Mouse (Mus musculus) c-Kit-positive CD71-negative TER-119-negative erythroid progenitor cells, embryonic 14.5 days (primary cell): Measurements from ENCODE around the gene Grik4.

Experiments
- DNase-seq: peaks from one replicate; pipeline ENCODE4 v3.0.0-alpha.2; 2013; ENCODE audit warnings: low read depth

The Grik4 gene

DNA sequence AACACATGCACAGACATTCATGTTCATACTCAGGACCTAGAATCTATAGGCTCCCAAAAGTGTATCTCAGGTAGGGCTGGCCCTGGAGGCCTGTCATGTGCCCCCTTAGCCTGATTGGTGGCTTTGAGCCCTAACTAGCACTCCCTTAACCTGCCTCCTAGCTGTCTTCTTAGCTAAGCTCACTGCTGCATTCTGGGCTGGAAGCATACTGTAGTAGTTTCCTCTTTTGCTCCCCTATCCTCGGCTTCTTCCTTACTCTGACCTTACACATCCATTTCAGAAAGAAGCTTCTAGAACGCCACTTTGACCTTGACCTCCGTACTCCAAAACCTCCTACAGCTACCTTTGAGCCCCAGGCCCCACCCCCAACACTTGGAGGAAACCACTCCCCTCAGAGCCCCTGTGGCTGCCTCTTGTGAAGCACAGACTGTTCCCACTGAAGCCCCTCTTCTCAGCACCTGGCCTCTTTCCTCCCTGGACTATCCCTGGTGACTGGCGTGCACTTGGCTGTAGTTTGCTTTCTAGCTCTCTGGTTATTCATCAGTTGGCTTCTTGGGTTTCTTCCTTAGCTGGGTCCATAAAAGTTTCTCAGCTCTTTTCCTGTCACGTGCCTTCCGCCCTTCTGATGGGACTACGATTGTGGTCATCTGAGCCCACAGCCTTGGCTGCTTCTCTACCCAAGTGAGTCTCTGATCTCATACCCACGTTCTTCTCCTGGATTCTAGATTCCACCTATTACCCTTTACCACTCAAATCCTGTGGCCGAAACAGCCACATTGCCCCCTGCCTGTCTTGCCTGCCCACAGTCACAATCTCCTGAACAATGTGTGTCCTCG is 84.1 kb downstream of the Grik4 start:
- DNase-seq = no peak

DNA sequence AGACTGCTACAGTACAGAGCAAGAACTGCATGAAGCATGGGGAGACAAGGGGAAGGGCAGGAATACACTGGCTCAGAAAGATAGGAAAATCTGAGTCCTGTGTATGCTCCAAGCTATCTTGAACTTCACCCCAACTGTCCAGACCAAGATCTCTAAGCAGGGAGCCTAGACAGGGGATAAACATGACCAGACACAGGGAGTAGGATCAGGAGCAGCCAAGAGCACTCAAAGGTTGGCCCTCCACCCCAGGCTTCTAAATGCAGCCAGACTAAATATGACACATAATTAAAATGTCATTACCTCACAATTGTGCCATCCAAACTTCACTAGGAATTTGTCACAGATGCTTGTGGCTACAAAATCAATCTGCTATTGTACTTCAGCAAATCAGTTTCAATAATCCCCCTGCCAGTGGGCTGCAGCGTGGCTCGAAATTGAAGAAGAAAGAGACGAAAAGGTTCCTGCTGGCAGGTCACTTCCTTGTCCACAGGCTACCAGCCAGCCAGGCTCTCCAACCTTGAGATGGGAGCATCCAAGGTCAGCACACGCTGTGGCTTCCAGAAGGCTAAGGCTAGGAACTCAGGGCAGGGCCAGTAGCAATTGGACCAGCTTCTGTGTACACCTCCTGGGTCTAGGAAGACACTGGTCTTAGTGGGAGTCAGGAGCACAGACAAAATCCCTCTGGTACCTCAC is 85.1 kb downstream of the Grik4 start:
- DNase-seq = no peak

DNA sequence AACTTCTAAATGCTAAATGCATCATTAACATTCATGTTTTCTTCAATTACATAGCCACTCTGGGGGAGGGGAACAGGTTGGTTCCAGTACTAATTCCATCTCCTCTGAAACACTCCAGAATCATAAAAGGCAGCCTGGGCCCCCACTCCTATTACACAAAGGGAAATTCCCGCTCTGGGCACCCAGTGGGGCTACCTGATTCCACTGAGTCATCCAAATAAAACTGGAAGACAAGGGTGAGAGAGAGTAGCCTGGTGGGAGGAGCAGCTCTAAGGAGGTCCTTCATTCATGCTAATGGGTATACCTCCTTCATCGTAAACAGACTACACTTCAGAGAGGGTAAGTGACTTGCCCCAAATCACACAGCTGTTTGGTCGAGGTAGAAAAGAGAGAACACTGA is 85.7 kb downstream of the Grik4 start:
- no peak for DNase-seq

DNA sequence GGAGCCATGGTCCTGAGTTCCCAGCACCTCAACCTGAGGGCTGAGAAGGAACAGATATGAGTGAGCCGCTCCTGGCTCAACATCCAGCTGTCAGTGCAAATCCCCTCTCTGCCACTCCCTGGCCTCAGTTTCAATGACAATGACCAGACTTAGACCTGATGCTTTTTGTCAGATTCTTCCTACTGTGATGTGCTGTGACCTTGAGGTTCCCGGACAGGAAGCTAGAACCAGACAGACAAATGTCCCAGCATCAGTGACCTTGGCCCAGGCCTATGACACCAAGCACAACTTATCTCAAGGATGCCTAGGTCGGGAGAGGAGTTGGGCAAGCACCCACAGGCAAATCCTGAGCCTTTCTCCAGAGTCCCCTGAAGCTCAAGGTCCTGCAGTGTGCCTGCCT is 86.5 kb downstream of the Grik4 start:
- no peak for DNase-seq

DNA sequence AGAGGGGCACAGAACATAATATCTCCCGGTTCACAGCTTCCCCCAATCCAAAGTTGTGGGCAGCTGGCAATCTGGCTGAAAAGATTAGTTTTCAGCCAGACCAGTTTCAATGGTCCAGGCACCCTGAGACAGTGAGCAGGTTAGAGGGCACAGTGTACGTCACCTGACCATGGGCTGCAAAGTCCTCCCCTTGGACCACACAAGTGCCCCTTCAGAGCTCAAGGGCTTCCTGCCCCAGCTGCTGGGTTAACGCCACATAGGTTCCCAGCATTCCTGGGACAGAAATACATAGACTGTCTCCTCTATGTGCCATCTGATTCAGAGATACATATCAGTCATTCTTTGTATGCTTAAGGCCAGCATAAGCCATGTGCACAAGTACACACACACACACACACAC is 91.2 kb downstream of the Grik4 start:
- no peak for DNase-seq

DNA sequence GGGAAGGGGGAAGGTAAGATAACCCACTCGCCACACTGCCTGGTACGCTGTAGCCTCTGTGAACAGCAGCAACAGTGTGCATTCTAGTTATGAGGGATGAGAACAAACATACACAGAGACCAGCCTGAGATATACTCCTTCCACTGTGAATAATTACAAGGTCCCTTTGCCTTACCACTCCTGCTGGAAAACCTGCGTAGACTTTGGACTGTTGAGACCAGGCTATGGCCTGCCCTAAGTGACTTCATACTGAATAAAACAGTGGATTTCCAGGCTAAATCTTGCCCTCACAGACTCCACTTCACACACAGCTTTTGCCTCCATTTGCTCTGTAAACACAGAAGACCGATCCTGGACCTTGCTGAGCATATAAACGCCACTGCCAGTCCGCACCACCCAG is 94.2 kb downstream of the Grik4 start:
- no peak for DNase-seq

DNA sequence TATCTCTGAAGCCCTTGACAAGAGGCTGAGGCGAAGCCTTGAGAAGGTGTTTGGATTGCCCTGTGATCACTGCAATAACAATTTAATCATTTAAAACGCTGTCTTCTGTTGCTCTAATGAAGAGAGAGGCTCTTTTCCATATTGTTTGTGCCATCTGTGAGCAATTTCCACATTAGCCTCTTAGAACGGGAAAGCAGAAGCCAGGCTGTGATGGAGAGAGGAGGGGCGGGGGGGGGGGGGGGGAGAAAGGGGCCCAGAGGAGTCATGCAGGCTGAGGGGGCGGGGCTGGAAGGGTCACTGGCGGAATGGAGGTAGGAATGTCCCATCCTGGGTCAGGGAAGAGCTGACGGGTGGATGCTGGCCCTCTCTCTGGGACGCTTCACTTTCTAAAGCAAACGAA is 96.2 kb downstream of the Grik4 start:
- DNase-seq = no peak

DNA sequence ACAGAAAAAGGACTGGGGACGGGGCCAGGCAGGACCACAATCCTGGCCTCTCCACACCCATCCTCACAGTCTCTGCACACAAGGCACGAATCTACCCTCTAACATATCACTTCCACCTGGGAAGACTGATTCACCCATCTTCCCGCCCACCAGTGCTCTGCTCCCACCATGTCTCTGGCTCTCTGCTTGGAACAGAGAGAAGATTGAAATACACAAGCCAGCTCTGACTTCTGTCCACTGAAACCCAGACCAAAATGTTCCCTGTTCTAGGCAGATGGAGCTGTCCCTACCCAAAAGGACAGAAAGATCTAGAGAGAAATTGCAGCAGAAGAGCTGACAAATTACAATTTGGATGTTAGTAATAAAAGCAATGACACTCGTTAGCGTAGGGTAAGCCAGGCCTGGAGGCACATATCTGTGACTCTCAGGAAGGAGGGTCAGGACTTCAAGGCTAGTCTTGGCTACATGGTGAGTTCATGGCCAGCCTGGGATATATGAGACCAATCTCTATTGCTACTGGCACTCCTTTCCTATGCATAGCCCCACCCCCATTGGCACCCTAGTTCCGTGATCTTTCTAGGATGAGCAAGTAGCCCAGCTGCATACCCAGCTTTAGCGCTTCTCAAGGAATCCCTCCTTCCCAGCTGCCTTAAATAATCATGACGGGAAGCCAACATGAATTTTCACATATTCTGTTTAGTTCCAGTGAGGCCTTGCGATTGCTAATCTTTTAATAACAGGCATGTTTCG is 97.4 kb downstream of the Grik4 start:
- DNase-seq = no peak

DNA sequence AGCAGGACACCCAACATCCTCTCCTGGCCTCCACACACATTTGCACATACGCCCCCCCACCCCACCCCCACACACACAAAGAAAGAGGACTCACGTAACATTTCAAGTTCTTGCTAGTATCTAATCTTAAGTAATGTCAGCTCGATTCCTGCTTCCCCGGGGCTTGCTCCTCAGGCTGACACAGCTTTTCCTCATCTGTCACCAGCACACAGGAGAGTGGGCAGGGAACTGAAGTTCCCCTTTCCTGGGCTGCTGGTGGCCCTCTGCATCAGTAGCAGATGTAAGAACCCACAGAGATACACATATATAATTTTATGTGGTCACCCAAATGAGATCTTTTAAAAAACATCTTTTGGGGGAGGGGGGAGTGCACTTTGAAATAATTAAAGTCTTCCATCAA is 98.2 kb downstream of the Grik4 start:
- no peak for DNase-seq

DNA sequence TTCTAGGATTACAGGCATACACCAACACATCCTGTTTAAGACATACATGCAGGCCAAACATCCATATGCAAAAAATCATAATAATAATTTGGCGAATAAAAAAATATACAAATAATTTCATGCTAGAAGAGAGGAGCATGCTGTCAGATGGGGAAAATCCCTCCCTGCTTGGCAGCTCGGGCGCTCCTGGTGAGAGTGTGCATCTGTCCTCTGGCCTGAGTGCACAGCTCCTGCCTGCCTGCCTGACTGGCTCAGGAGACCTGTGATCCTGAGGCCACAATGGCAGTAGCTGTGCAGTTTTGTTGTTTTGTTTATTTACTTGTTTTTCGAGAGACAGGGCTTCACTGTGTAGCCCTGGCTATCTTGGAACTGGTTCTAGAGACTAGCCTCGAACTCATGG is 100.0 kb downstream of the Grik4 start:
- no peak for DNase-seq

DNA sequence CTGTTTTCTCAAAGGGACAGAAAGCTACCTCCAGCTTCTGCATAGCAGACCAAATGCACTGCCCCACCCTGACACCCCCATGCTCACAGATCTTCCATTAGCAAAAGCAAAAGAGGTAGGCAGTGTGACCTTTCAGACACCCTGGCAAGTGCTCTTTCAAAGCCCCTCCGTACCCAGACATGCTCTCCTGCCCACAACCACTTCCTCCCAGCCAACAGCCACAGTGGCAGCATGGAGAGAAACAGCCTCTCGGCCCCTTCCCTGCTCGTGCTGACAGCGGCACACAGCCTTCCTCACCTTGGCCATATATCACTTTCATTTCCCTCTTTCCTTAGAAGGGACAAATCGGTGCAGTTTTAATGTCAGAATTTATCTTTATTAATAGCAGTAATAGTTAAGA is 106.0 kb downstream of the Grik4 start:
- DNase-seq = no peak

DNA sequence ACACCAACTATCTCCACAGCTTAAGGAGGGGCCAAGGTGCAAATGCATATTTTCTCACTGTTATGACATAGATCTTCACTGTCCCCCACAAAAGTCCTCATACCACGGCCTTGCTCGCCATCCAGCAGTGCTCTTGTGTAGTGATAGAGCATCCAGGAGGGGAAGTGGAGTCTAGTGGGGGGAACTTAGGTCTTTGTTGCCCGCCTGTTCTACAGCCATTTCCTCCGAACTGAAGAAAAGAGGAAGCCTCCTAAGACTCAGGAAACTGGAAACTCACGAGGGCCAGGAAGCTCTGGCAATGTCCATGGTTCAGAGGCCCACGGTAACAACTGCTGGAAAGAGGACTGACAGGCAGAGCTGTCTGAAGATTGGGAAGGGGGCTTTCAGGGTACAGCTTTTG is 106.8 kb downstream of the Grik4 start:
- DNase-seq = no peak

DNA sequence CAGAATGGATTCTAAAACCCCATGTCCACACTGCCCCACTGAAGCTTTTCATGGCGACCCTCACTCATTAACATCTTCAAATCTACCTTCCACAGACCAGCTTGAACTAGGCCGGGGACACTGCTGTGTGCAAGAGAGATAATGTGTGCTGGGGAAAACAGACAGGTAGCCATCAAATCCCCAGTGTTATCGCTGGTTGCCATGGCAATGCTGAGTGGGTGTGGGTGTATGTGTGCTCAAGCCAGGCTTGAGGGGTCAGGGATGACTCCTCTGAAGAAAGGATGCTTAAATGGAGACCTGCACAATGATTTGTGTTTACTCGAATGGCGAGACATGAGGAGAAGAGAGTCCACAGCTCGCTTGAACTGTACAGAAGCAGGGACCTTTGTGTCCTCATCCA is 112.7 kb downstream of the Grik4 start:
- DNase-seq = no peak

DNA sequence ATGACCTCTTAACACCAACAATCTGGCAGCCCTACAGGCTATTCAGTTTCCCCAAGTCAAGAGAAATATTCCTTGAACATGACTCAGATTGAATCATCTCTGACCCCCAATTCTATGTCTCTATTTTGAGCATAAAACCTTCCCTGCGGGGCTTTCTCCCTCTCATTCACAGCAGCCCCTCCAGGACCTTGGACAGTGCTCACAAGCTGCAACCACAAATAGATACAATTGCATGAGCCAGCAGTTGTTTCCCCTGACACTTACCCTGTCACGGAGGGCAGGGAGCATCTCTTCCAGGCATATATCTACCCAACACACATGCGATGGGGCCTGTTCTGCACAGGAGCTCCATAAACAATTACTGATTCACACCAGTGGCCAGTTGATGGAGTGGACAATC is 125.0 kb downstream of the Grik4 start:
- DNase-seq = no peak

DNA sequence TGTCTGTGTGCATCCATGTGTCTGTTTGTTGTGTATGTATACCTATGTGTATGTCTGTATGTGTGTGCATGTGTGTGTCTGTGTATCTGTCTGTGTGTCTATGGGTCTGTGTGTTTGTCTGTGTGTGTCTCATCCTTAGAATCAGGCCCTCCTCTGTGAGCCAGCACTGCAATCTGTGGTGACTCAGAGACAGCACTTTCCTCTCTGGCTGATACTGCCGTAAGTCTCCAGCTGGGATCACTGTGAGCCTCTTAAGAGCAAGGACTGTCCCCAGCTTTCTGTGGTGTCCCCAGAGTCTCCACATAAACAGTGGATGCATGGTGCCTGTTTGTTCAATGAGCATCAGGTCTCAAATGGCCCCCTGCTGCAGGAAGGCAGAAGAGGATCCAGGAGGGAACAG is 127.5 kb downstream of the Grik4 start:
- DNase-seq = no peak

DNA sequence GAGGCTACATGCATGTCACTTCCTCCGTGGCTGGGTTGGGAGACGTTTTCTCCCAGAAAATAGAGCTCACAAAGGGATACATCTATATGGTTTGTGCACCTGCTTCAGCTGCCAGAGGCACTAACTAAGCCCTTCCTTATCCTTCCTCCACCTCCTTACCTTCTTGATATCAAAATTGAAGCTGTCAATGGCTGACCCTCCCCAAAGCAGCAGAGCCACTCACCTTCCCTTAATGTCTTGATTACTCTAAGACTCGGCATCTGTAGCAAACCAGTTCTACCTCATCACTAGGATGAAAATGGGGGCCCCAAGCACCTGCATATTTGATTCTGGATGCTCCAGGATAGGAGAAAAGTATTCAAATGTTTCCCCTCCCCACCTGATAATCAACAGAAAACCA is 135.1 kb downstream of the Grik4 start:
- DNase-seq = no peak

DNA sequence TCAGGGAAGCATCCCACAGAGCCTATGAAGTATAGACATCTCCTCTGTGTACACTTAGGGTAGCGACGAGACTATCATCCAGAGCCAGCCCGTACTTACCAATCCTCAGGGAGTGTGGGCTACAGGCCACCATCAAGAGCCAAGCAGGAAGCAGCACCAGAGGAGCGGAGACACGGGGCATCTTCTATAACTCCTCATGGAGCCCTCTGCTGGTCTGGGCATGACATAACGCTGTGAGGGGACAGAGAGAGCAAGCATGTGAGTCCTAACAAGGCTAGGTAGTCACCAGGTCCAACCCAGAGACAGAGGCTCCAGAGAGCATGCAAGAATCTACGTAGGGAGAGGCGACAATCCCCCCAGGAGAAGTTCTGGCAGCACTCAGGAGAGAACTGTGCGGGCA is 135.9 kb downstream of the Grik4 start:
- DNase-seq = peak; percentile 9

DNA sequence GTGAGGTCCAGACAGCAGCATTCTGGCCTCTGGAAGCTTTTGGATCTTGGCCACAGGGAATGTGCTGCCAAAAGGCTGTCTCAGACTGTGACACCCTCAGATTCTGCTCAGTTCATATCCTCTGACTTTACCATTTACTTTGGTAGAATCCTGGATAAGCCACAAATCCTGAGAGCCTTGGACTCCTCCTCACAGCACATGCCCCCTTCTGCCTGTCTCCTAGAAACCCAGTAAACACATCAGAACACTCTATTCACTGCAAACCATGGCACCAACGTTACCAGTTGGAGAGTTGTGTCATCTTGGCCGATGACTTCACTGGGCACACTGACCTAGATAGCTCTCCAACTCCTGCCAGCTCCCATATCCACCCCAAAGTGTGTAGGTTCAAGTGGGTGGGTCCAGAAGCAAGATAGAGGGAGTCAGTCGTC is 141.2 kb downstream of the Grik4 start:
- DNase-seq = no peak

DNA sequence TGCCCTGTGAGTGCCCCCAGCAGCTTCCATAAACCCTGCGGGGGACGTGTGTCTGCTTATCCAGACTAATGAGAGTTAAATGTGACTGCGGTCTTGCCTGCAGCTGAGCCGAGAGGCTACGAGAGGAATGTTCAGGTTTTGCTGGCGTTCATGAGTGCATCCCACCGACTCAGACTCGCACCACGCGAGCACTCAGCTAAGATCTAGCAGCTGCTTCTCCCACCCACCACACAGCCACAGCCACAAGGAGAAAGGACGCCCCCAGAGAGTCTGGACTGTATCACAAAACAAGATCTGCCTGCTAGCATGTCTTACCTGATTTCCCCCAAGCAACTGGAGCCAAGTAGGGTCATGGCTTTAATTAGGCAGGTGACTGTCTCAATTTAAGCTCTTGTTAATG is 142.4 kb downstream of the Grik4 start:
- DNase-seq = no peak

DNA sequence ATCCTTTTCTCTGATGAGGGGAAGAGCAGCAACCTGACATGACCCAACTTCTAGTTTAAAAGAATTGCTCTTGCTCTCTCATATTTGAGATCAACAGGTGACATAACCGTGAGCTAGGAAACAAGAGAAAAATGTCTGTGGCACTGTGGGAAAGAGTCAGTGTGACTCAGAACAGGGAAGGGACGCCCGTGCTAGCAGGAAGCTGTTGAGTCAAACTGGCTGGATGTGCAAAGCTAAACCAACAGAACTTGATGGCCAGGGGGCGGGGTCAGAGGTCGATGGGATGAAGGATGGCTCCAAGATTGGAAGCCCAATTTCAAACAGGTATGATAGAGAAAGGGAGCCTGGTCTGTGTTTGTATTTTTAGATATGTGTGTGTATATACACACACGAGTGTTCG is 144.2 kb downstream of the Grik4 start:
- DNase-seq = no peak

DNA sequence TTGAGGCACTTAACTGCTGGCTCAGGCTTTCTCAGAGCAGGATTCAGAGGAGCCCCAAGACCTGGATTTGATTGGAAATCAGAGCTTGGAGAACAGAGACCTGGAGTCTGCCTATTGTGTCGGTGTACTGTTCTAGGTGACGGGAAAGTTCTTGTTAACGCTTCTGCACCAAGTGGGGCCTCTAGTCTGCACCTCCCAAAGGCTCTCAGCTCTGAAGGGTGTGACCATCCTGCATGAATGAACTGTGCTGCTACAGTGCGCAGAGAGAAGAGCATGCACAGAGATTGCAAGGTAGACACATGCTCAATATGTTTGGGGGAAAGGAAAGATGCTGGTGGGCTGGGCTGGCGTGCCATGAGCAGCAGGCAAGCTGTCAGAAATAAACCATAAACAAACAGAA is 144.6 kb downstream of the Grik4 start:
- no peak for DNase-seq

DNA sequence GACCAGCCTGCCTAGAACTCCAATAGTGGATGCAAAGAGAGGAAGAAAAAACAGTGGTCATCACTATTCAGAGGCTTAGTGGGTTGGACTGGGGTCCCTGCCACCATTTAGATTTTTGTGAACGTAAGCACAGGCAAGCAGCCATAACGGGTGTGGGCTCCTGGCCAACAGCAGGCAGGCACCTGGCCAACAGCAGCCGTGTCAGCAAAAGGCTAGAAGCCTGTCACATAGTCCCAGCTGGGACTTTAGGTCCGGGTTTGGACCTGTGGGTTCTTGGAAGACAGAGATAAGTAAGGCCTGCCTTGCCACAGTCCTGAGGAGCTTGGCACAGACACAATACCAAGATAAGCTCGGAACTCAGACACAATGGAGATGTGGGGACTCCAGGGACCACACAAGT is 145.1 kb downstream of the Grik4 start:
- no peak for DNase-seq

DNA sequence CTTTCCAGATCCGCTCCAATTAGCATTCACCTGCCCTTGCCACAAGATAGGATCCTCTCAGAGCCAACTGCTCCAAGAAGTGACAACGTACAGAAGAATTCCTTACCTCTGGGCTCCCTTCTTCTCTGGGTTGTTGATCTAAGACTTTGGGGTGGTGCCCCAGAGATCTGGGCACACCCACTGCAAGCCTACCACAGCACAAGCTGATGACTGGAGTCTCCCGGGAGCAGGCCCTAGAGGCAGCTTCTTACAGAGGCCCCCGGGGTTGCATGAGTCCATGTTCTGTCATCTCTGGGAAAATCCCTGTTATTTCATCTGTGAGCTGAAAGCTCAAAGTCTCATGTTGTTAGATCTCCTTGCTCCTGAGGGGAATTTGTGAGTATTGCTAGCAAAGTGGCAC is 146.0 kb downstream of the Grik4 start:
- no peak for DNase-seq
